Mouse (Mus musculus): ENCODE data around the gene Pgbd5. TPM values are rescaled to one million over a fixed set of nuclear protein-coding genes. Genes with fewer than 3 reads are reported as not detected.

Gene Pgbd5
- polyA plus RNA-seq, 1 experiment from 2014 or later: 12.2 TPM

DNA sequence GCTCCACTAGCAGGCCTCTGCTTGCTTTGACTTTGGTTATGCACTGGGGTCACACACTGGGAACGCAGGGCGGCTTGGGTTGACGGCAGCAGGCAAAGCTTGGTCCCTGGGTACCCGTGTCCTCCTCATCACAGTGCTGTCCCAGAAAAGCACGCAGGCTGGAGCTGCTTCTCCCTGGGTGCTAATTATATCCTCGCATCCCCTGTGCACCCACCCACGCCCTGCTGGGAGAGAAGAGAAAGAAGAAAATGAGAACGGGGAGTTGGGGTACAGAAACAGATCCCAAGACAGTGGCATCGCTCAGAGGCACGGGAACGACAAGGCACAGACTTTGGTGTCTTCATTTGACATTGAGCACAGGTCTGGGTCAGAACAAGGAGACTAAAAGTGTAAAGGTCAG, 50.0 kb downstream of the Pgbd5 start:
- no peaks in the 10 kb centered on the region for H3K9me3 ChIP-seq (replicated peaks; ENCODE audit: control insufficient read depth, low read length, poor library complexity, severe bottlenecking)
- H3K27ac ChIP-seq (ENCODE audit: low read length): no peak overlapping the region
- WGBS: 83% methylated on average over 11 of the region's 11 CpGs
- no peak for ATAC-seq
- H3K4me2 ChIP-seq (ENCODE audit: low read length): no peak overlapping the region
- H3K4me1 ChIP-seq (ENCODE audit: control insufficient read depth, insufficient read depth, low read length): 0 out of 2 replicates have a peak, but pooled peaks cover 2% of the 10 kb centered on the region
- 0 out of 2 replicates have a peak, but pooled peaks cover 3% of the 10 kb centered on the region for H3K36me3 ChIP-seq (ENCODE audit: control insufficient read depth, insufficient read depth, low read length)
- no peaks in the 10 kb centered on the region for H3K27me3 ChIP-seq (ENCODE audit: control insufficient read depth, insufficient read depth, low read depth, low read length)
- no peak overlapping the region for H3K4me3 ChIP-seq (ENCODE audit: low read depth, low read length)
- no peak overlapping the region for H3K9ac ChIP-seq (ENCODE audit: low read depth, low read length)

DNA sequence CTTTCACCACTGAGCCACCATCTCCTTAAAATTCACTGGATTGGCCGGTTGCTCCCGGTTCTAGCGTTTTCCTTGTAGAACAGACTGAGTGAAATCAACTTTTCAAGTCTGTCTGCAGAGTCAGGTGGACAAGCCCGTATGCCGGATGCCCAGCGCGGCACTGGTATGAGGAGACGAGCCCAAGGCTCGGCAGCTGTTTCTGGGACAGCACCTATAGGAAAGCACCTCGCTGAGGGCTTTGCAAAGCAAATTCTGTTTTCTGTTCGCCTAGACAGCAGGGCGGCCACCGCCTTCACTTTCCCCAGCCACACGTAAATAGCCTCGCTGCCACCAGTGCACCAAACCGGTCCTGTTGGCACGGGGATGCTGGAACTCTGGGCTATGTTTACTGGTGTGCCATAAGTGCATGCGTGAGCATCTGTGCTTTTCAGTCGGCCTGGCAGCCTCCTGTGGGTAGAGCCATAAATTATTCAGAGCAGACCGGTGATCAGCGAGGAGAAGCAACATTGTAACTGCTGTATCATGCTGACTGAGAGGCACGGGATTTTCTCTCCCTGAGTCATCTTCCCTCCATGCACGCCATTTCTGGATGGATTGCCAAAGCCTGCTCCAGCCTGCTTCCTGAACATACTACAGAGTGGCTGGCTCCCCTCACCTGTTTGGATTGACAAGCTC, 53.1 kb downstream of the Pgbd5 start:
- Histone ChIP-seq H3K4me1 (ENCODE audit: control insufficient read depth, insufficient read depth, low read length) (peaks cover 7% of the 10 kb centered on the region; the same call in 1 of the 2 replicates), H3K27me3 (ENCODE audit: control insufficient read depth, insufficient read depth, low read depth, low read length) (no peaks in the 10 kb centered on the region), H3K27ac (ENCODE audit: low read length) (no peak overlapping the region), H3K4me3 (ENCODE audit: low read depth, low read length) (no peak overlapping the region), H3K9me3 (replicated peaks; ENCODE audit: control insufficient read depth, low read length, poor library complexity, severe bottlenecking) (no peaks in the 10 kb centered on the region), H3K4me2 (ENCODE audit: low read length) (no peak overlapping the region), H3K36me3 (ENCODE audit: control insufficient read depth, insufficient read depth, low read length) (0 out of 2 replicates have a peak, but pooled peaks cover 3% of the 10 kb centered on the region), H3K9ac (ENCODE audit: low read depth, low read length) (no peak overlapping the region)
- ATAC-seq: no peak
- 76% methylated on average over 23 of the region's 23 CpGs for WGBS

DNA sequence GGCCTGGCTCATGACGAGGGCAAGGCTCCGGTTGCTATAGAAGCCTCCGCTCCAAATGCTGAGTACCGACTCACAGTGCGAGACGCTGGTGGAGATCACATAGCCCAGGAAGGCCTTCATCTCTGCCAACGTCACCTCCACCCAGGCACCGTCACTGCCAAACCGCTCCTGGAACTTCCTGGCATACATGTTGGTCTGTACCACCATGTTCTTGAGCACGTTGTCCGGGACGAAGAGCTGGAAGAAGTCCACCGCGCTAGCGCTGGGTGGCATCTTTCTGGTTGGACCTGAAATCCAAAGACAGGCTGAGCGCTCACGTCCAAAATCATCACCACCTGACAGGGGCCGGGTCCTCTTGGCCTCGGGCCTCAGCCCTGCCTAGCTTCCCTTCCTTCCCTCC, 55.1 kb downstream of the Pgbd5 start:
- Histone ChIP-seq H3K4me1 (ENCODE audit: control insufficient read depth, insufficient read depth, low read length) (peaks cover 7% of the 10 kb centered on the region; the same call in 1 of the 2 replicates), H3K9ac (ENCODE audit: low read depth, low read length) (no peak overlapping the region), H3K36me3 (ENCODE audit: control insufficient read depth, insufficient read depth, low read length) (0 out of 2 replicates have a peak, but pooled peaks cover 3% of the 10 kb centered on the region), H3K9me3 (replicated peaks; ENCODE audit: control insufficient read depth, low read length, poor library complexity, severe bottlenecking) (no peaks in the 10 kb centered on the region), H3K27ac (ENCODE audit: low read length) (no peak overlapping the region), H3K4me2 (ENCODE audit: low read length) (no peak overlapping the region), H3K27me3 (ENCODE audit: control insufficient read depth, insufficient read depth, low read depth, low read length) (no peaks in the 10 kb centered on the region), H3K4me3 (ENCODE audit: low read depth, low read length) (no peak overlapping the region)
- ATAC-seq: no peak
- 96% methylated on average over 19 of the region's 19 CpGs for WGBS

DNA sequence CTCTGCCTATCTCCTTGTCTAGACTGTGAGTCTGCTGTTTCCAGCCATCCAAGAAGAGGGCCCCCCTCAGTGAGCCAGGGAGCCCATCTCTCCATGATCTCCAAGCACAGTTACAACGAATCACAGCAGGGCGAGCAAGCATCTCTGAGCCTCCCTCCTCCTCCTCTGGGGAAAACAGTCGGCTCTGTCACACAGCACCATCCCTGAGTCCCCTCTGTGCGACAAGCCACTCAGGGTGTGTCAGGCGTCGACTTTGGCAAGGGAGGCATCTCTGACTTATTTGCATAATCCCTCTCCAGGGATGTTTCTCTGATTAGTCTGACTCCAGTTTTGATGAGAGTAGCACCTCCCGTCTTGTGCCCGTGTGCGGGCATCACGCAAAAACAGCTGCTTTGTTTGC, 57.2 kb downstream of the Pgbd5 start:
- WGBS: 11% methylated on average over 10 of the region's 10 CpGs
- peak overlapping the region; percentile 42; the same call in 1 of the 2 replicates for H3K27ac ChIP-seq (ENCODE audit: low read length)
- H3K4me3 ChIP-seq (ENCODE audit: low read depth, low read length): no peak overlapping the region
- ATAC-seq: peak; percentile 53; the same call in 1 of the 2 replicates
- H3K9me3 ChIP-seq (replicated peaks; ENCODE audit: control insufficient read depth, low read length, poor library complexity, severe bottlenecking): no peaks in the 10 kb centered on the region
- peaks cover 7% of the 10 kb centered on the region; the same call in 1 of the 2 replicates for H3K4me1 ChIP-seq (ENCODE audit: control insufficient read depth, insufficient read depth, low read length)
- H3K9ac ChIP-seq (ENCODE audit: low read depth, low read length): no peak overlapping the region; the same call in 1 of the 2 replicates
- no peaks in the 10 kb centered on the region for H3K36me3 ChIP-seq (ENCODE audit: control insufficient read depth, insufficient read depth, low read length)
- no peaks in the 10 kb centered on the region for H3K27me3 ChIP-seq (ENCODE audit: control insufficient read depth, insufficient read depth, low read depth, low read length)
- H3K4me2 ChIP-seq (ENCODE audit: low read length): no peak overlapping the region; the same call in 1 of the 2 replicates

DNA sequence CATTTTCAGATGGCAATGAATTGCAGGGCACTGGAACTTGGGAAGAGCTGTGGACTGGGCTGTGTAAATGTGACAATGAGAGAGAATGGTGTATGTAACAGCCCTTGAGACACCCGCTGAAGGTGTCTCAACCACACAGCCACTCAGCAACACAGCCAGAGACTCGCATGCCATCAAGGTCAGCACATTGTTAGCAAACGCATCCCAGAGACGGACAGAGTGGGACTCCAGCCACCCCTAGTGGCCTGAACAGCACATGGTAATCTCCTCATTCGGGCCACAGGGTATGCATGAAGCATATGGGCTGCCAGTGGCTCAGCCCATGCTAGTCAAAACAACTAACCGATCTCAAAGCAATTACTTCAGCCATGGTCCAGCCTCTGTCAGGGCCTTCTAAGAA, 60.2 kb downstream of the Pgbd5 start:
- H3K4me2 ChIP-seq (ENCODE audit: low read length): no peak overlapping the region
- no peak overlapping the region for H3K27ac ChIP-seq (ENCODE audit: low read length)
- no peaks in the 10 kb centered on the region for H3K27me3 ChIP-seq (ENCODE audit: control insufficient read depth, insufficient read depth, low read depth, low read length)
- WGBS: 64% methylated on average over 6 of the region's 6 CpGs
- H3K4me1 ChIP-seq (ENCODE audit: control insufficient read depth, insufficient read depth, low read length): peaks cover 6% of the 10 kb centered on the region; the same call in 1 of the 2 replicates
- no peak for ATAC-seq
- no peak overlapping the region for H3K4me3 ChIP-seq (ENCODE audit: low read depth, low read length)
- no peaks in the 10 kb centered on the region for H3K9me3 ChIP-seq (replicated peaks; ENCODE audit: control insufficient read depth, low read length, poor library complexity, severe bottlenecking)
- no peak overlapping the region for H3K9ac ChIP-seq (ENCODE audit: low read depth, low read length)
- no peaks in the 10 kb centered on the region for H3K36me3 ChIP-seq (ENCODE audit: control insufficient read depth, insufficient read depth, low read length)

DNA sequence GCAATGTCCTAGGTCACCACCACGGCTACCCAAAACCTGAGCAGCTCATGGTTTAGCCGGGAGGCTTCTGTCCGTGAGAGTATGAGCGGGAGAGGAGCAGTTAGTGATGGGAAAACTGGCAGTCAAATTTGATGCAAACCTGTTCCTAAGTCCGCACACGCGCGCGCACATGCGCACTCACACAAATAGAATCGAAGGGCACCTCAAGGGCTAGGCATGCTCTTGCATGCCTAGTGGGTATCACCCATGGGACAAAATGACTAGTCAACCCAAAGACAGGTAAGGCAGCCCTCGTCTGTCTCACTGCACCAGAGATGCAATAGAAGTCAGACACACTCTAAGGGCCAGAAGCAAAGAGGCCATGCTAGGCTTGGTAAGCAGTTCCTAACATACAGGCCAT, 63.1 kb downstream of the Pgbd5 start:
- H3K4me2 ChIP-seq (ENCODE audit: low read length): no peak overlapping the region
- 93% methylated on average over 12 of the region's 12 CpGs for WGBS
- H3K4me3 ChIP-seq (ENCODE audit: low read depth, low read length): no peak overlapping the region
- H3K36me3 ChIP-seq (ENCODE audit: control insufficient read depth, insufficient read depth, low read length): 0 out of 2 replicates have a peak, but pooled peaks cover 2% of the 10 kb centered on the region
- ATAC-seq: no peak
- no peaks in the 10 kb centered on the region for H3K4me1 ChIP-seq (ENCODE audit: control insufficient read depth, insufficient read depth, low read length)
- H3K9ac ChIP-seq (ENCODE audit: low read depth, low read length): no peak overlapping the region
- no peaks in the 10 kb centered on the region for H3K9me3 ChIP-seq (replicated peaks; ENCODE audit: control insufficient read depth, low read length, poor library complexity, severe bottlenecking)
- H3K27ac ChIP-seq (ENCODE audit: low read length): no peak overlapping the region
- H3K27me3 ChIP-seq (ENCODE audit: control insufficient read depth, insufficient read depth, low read depth, low read length): no peaks in the 10 kb centered on the region

DNA sequence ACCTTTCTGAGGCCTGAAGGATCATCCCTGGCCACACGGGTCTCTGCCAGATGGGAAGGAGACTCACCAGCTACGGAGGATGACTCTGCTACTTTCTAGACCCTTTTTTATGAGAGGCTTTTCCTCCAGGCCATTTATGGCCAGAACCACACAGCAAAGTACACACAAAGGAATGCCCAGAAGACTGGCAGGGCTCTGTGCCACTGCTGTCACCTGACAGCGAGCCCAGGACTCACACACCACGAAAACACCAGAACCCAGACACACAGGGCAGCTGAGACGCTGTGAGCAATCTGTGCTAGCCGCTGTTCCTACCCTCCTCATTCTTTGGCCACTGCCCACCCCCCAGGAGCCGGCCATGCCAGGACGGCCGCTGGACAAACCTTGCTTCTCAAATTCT, 63.7 kb downstream of the Pgbd5 start:
- Histone ChIP-seq H3K27ac (ENCODE audit: low read length) (no peak overlapping the region), H3K4me1 (ENCODE audit: control insufficient read depth, insufficient read depth, low read length) (no peaks in the 10 kb centered on the region), H3K36me3 (ENCODE audit: control insufficient read depth, insufficient read depth, low read length) (0 out of 2 replicates have a peak, but pooled peaks cover 2% of the 10 kb centered on the region), H3K27me3 (ENCODE audit: control insufficient read depth, insufficient read depth, low read depth, low read length) (no peaks in the 10 kb centered on the region), H3K4me3 (ENCODE audit: low read depth, low read length) (no peak overlapping the region), H3K9ac (ENCODE audit: low read depth, low read length) (no peak overlapping the region), H3K9me3 (replicated peaks; ENCODE audit: control insufficient read depth, low read length, poor library complexity, severe bottlenecking) (no peaks in the 10 kb centered on the region), H3K4me2 (ENCODE audit: low read length) (no peak overlapping the region)
- WGBS: 86% methylated on average over 9 of the region's 9 CpGs
- no peak for ATAC-seq

DNA sequence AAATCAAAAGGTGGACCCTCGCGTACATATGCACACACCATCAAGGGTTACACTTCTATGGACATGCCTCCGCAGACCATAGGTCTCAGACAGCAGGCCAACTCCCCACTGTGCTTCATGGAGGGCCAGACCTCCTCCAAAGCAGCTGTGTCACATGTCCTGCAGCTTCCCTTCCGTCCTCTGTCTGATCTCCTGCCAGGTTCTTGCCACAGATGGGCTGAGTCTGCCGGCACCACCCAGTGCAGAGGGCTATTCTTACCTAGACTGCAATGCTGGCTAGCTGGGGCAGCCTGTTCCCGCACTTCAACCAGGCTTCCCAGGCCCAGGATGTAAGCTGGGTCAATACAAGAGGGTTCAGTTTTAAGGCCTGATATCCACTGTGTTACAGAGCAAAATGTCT, 64.3 kb downstream of the Pgbd5 start:
- H3K36me3 ChIP-seq (ENCODE audit: control insufficient read depth, insufficient read depth, low read length): 0 out of 2 replicates have a peak, but pooled peaks cover 4% of the 10 kb centered on the region
- H3K9me3 ChIP-seq (replicated peaks; ENCODE audit: control insufficient read depth, low read length, poor library complexity, severe bottlenecking): no peaks in the 10 kb centered on the region
- H3K9ac ChIP-seq (ENCODE audit: low read depth, low read length): no peak overlapping the region
- H3K4me1 ChIP-seq (ENCODE audit: control insufficient read depth, insufficient read depth, low read length): no peaks in the 10 kb centered on the region
- no peak overlapping the region for H3K4me3 ChIP-seq (ENCODE audit: low read depth, low read length)
- no peak overlapping the region for H3K4me2 ChIP-seq (ENCODE audit: low read length)
- 67% methylated on average over 6 of the region's 6 CpGs for WGBS
- no peak for ATAC-seq
- H3K27me3 ChIP-seq (ENCODE audit: control insufficient read depth, insufficient read depth, low read depth, low read length): no peaks in the 10 kb centered on the region
- H3K27ac ChIP-seq (ENCODE audit: low read length): no peak overlapping the region

DNA sequence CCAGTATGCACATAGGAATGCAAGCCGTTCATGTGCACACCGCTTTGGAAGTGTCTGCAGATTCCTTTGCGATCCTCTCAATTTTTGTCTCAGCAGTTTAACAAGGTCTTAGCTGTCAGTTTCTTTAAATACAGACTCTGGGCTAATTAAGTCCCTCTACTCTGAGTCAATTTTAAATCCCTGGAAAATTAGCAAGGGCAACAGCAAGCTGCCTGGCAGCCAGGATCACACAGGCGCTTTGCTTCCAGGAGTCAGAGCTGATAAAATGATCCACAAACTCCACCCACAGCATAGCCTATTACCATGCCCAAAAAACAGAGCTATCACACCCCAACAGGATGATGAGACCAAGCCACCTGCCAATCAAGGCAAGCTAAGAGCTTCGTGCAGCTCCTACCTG, 65.7 kb downstream of the Pgbd5 start:
- Histone ChIP-seq H3K36me3 (ENCODE audit: control insufficient read depth, insufficient read depth, low read length) (0 out of 2 replicates have a peak, but pooled peaks cover 6% of the 10 kb centered on the region), H3K4me1 (ENCODE audit: control insufficient read depth, insufficient read depth, low read length) (no peaks in the 10 kb centered on the region), H3K27me3 (ENCODE audit: control insufficient read depth, insufficient read depth, low read depth, low read length) (no peaks in the 10 kb centered on the region), H3K27ac (ENCODE audit: low read length) (no peak overlapping the region; the same call in 1 of the 2 replicates), H3K4me2 (ENCODE audit: low read length) (no peak overlapping the region), H3K9ac (ENCODE audit: low read depth, low read length) (no peak overlapping the region), H3K4me3 (ENCODE audit: low read depth, low read length) (no peak overlapping the region), H3K9me3 (replicated peaks; ENCODE audit: control insufficient read depth, low read length, poor library complexity, severe bottlenecking) (no peaks in the 10 kb centered on the region)
- no peak for ATAC-seq
- WGBS: 76% methylated on average over 5 of the region's 5 CpGs
